Mouse (Mus musculus): ENCODE measurements around the gene Tnni1. TPM values are rescaled to one million over a fixed set of nuclear protein-coding genes. Genes with fewer than 3 reads are reported as not detected.

Gene Tnni1
- polyA plus RNA-seq, 1 experiment: 2.6 TPM

GRCm38 (mm10) chr1:135792143-135792939 lies 13.1 kb downstream of the Tnni1 start:
- no peak for DNase-seq (ENCODE audit: low read depth)
- no peak for TF ChIP-seq POLR2A (IDR thresholded peaks at IDR 0.05; ENCODE audit: borderline replicate concordance, extremely low read depth, insufficient read depth, insufficient read length, poor library complexity, severe bottlenecking)
- TF ChIP-seq CTCF (IDR thresholded peaks at IDR 0.05; ENCODE audit: borderline replicate concordance, extremely low read depth, insufficient read depth, insufficient read length): no peak

GRCm38 (mm10) chr1:135793370-135794215 lies 14.4 kb downstream of the Tnni1 start:
- TF ChIP-seq POLR2A (IDR thresholded peaks at IDR 0.05; ENCODE audit: borderline replicate concordance, extremely low read depth, insufficient read depth, insufficient read length, poor library complexity, severe bottlenecking): no peak
- no peak for TF ChIP-seq CTCF (IDR thresholded peaks at IDR 0.05; ENCODE audit: borderline replicate concordance, extremely low read depth, insufficient read depth, insufficient read length)
- DNase-seq (ENCODE audit: low read depth): peak; percentile 31

- TF ChIP-seq CTCF (IDR thresholded peaks at IDR 0.05; ENCODE audit: borderline replicate concordance, extremely low read depth, insufficient read depth, insufficient read length) (no peak), POLR2A (IDR thresholded peaks at IDR 0.05; ENCODE audit: borderline replicate concordance, extremely low read depth, insufficient read depth, insufficient read length, poor library complexity, severe bottlenecking) (no peak)
- DNase-seq (ENCODE audit: low read depth): no peak
Measured at GRCm38 (mm10) chr1:135794216-135795134, 15.2 kb downstream of the Tnni1 start.

GRCm38 (mm10) chr1:135798492-135798891 lies 19.3 kb downstream of the Tnni1 start:
- no peak for DNase-seq (ENCODE audit: low read depth)
- no peak for TF ChIP-seq CTCF (IDR thresholded peaks at IDR 0.05; ENCODE audit: borderline replicate concordance, extremely low read depth, insufficient read depth, insufficient read length)
- no peak for TF ChIP-seq POLR2A (IDR thresholded peaks at IDR 0.05; ENCODE audit: borderline replicate concordance, extremely low read depth, insufficient read depth, insufficient read length, poor library complexity, severe bottlenecking)

- DNase-seq (ENCODE audit: low read depth): no peak
- TF ChIP-seq CTCF (IDR thresholded peaks at IDR 0.05; ENCODE audit: borderline replicate concordance, extremely low read depth, insufficient read depth, insufficient read length) (no peak), POLR2A (IDR thresholded peaks at IDR 0.05; ENCODE audit: borderline replicate concordance, extremely low read depth, insufficient read depth, insufficient read length, poor library complexity, severe bottlenecking) (no peak)
Measured at GRCm38 (mm10) chr1:135799109-135799627, 19.9 kb downstream of the Tnni1 start.

- DNase-seq (ENCODE audit: low read depth): peak; percentile 50
- no peak for TF ChIP-seq CTCF (IDR thresholded peaks at IDR 0.05; ENCODE audit: borderline replicate concordance, extremely low read depth, insufficient read depth, insufficient read length)
Measured at GRCm38 (mm10) chr1:135800192-135800950, 21.1 kb downstream of the Tnni1 start.

GRCm38 (mm10) chr1:135807546-135807945 lies 28.3 kb downstream of the Tnni1 start:
- no peak for DNase-seq (ENCODE audit: low read depth)

GRCm38 (mm10) chr1:135810180-135810579 lies 30.9 kb downstream of the Tnni1 start:
- no peak for TF ChIP-seq CTCF (IDR thresholded peaks at IDR 0.05; ENCODE audit: borderline replicate concordance, extremely low read depth, insufficient read depth, insufficient read length)
- no peak for TF ChIP-seq POLR2A (IDR thresholded peaks at IDR 0.05; ENCODE audit: borderline replicate concordance, extremely low read depth, insufficient read depth, insufficient read length, poor library complexity, severe bottlenecking)
- no peak for DNase-seq (ENCODE audit: low read depth)

More at GRCm38 (mm10) chr1:135807546-135807945, 28.3 kb downstream of the Tnni1 start:
- TF ChIP-seq POLR2A (IDR thresholded peaks at IDR 0.05; ENCODE audit: borderline replicate concordance, extremely low read depth, insufficient read depth, insufficient read length, poor library complexity, severe bottlenecking) (no peak), CTCF (IDR thresholded peaks at IDR 0.05; ENCODE audit: borderline replicate concordance, extremely low read depth, insufficient read depth, insufficient read length) (no peak)

- no peak for TF ChIP-seq POLR2A (IDR thresholded peaks at IDR 0.05; ENCODE audit: borderline replicate concordance, extremely low read depth, insufficient read depth, insufficient read length, poor library complexity, severe bottlenecking)
- peak; percentile 100 for TF ChIP-seq CTCF (IDR thresholded peaks at IDR 0.05; ENCODE audit: borderline replicate concordance, extremely low read depth, insufficient read depth, insufficient read length)
- peak; percentile 74 for DNase-seq (ENCODE audit: low read depth)
Measured at GRCm38 (mm10) chr1:135811016-135811646, 31.9 kb downstream of the Tnni1 start.

- no peak for TF ChIP-seq POLR2A (IDR thresholded peaks at IDR 0.05; ENCODE audit: borderline replicate concordance, extremely low read depth, insufficient read depth, insufficient read length, poor library complexity, severe bottlenecking)
- TF ChIP-seq CTCF (IDR thresholded peaks at IDR 0.05; ENCODE audit: borderline replicate concordance, extremely low read depth, insufficient read depth, insufficient read length): no peak
- DNase-seq (ENCODE audit: low read depth): no peak
Measured at GRCm38 (mm10) chr1:135812205-135812604, 33.0 kb downstream of the Tnni1 start.

Measured in brain, embryonic 14.5 days (tissue).